Mouse (Mus musculus) CD8-positive naive resting alpha-beta T cell, adult 2 months (primary cell): Measurements from ENCODE around the gene Gm8212.
"Not testable (repeated sequence)": the region's sequence is repeated elsewhere in the genome, so short reads cannot be mapped to it uniquely, and the experiment has no call there.

ENCODE experiments used
- DNase-seq, 2 experiments: peaks; one replicate each; pipeline ENCODE4 v3.0.0; 2022; ENCODE audit warnings: low read depth in 2 of 2, low spot score in 2 of 2

Gm8212 gene

DNA sequence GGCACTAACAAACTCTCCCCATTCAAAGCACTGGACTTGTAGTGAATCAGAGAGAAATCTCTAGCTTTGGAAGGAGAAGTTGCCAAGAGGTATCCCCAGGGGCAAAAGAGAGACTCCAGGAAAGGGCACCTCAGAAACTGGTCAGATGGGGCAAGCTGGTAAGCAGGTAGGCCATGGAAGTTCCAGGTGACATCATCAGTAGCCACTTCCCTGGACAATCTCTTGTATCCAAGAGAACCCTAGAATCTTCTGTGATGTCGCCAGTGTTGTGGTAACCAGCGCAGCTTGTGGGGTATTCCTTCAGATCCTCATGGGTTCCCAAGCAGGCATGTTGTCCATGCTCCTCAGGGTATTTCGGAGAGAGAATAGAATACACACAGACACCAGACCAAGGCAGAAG, at the start of gene Gm8212:
TSS of gene Gm8212 (plus strand) at position 301 of the 400 bp plus-strand sequence.
- DNase-seq, result not testable (repeated sequence)

DNA sequence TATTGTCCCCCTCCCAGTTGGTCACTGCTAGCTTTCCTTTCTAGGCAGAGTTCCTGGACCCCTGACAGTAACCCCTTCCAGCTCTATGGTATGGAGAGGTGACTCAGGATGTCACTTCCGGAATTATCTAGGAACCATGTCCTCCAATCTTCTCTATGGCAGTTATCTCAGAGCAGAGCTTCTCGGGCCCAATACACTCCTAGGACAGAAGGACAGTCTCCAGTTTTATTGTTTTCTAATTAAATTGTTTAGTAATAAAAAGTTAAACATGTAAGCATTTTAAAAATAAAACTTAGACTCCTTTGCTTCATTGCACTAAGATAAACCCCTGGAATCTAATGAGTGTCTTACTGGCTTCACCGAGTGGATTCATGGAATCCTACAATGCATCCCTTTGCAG, 15.7 kb downstream of the Gm8212 start, which contains the start of gene 4930503E14Rik:
TSS of gene 4930503E14Rik (minus strand) at position 101 of the 400 bp plus-strand sequence.
- DNase-seq, result not testable (repeated sequence)

DNA sequence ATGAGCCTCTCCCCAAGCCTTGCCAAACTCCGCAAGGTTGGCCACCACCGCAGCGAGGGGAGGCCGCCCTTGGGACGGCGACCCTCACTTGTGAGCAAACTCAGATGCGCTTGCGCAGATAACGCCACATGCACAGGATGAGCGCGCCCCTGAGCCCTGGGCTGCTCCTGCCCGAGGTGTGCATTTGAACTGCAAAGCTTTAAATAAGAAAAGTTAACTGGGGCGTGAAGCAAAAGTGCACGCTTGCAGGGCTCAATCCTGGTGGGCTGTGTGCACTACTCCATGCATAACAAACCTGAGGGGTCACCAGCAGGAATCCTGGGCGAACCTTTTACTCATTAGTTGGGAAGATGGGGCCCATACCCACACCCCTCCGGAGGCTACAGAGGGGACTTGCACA, 50.6 kb downstream of the Gm8212 start:
- no peak for DNase-seq
